Mouse (Mus musculus): ENCODE measurements around the gene Gm45213. TPM values are rescaled to one million over a fixed set of nuclear protein-coding genes. Genes with fewer than 3 reads are reported as not detected.

Gm45213 gene
- polyA plus RNA-seq, 1 experiment from 2014 or later = not detected

GRCm38 (mm10) chr7:66106581-66107056 is 63.2 kb downstream of the Gm45213 start:
- DNase-seq (ENCODE audit: low spot score) = peak; percentile 60
- no peak overlapping the region for H3K4me3 ChIP-seq (ENCODE audit: low read depth, low read length)
- no peak for ATAC-seq (ENCODE audit: low read depth)
- no peak overlapping the region for H3K27ac ChIP-seq (replicated peaks; ENCODE audit: low read depth, low read length)
- H3K4me2 ChIP-seq (ENCODE audit: low read depth, low read length) = no peak overlapping the region
- no peak overlapping the region for H3K9ac ChIP-seq (ENCODE audit: low read depth, low read length)
- no peaks in the 10 kb centered on the region for H3K27me3 ChIP-seq (replicated peaks; ENCODE audit: control insufficient read depth, insufficient read depth, low read length)
- WGBS = 51% methylated on average over 7 of the region's 7 CpGs
- no peaks in the 10 kb centered on the region for H3K9me3 ChIP-seq (ENCODE audit: control insufficient read depth, low read length)
- H3K4me1 ChIP-seq (ENCODE audit: control insufficient read depth, insufficient read depth, low read length) = peaks cover 10% of the 10 kb centered on the region
- H3K36me3 ChIP-seq (ENCODE audit: control insufficient read depth, insufficient read depth, low read length) = no peaks in the 10 kb centered on the region

GRCm38 (mm10) chr7:66107206-66107605 is 63.8 kb downstream of the Gm45213 start:
- H3K4me2 ChIP-seq (ENCODE audit: low read depth, low read length) = no peak overlapping the region
- no peak overlapping the region for H3K27ac ChIP-seq (replicated peaks; ENCODE audit: low read depth, low read length)
- no peak for DNase-seq (ENCODE audit: low spot score)
- H3K9ac ChIP-seq (ENCODE audit: low read depth, low read length) = no peak overlapping the region
- no peaks in the 10 kb centered on the region for H3K9me3 ChIP-seq (ENCODE audit: control insufficient read depth, low read length)
- no peaks in the 10 kb centered on the region for H3K36me3 ChIP-seq (ENCODE audit: control insufficient read depth, insufficient read depth, low read length)
- no peaks in the 10 kb centered on the region for H3K27me3 ChIP-seq (replicated peaks; ENCODE audit: control insufficient read depth, insufficient read depth, low read length)
- no peak for ATAC-seq (ENCODE audit: low read depth)
- H3K4me3 ChIP-seq (ENCODE audit: low read depth, low read length) = no peak overlapping the region
- H3K4me1 ChIP-seq (ENCODE audit: control insufficient read depth, insufficient read depth, low read length) = peaks cover 12% of the 10 kb centered on the region
- 60% methylated on average over 11 of the region's 11 CpGs for WGBS

- WGBS = 10% methylated on average over 7 of the region's 7 CpGs
- Histone ChIP-seq H3K27ac (replicated peaks; ENCODE audit: low read depth, low read length) (no peak overlapping the region), H3K4me2 (ENCODE audit: low read depth, low read length) (no peak overlapping the region), H3K4me3 (ENCODE audit: low read depth, low read length) (no peak overlapping the region), H3K4me1 (ENCODE audit: control insufficient read depth, insufficient read depth, low read length) (peaks cover 16% of the 10 kb centered on the region), H3K9ac (ENCODE audit: low read depth, low read length) (no peak overlapping the region), H3K36me3 (ENCODE audit: control insufficient read depth, insufficient read depth, low read length) (no peaks in the 10 kb centered on the region), H3K27me3 (replicated peaks; ENCODE audit: control insufficient read depth, insufficient read depth, low read length) (no peaks in the 10 kb centered on the region), H3K9me3 (ENCODE audit: control insufficient read depth, low read length) (no peaks in the 10 kb centered on the region)
- ATAC-seq (ENCODE audit: low read depth) (no peak), DNase-seq (ENCODE audit: low spot score) (peak; percentile 59)
Observed at GRCm38 (mm10) chr7:66107930-66108329, 64.5 kb downstream of the Gm45213 start.

- Histone ChIP-seq H3K27ac (replicated peaks; ENCODE audit: low read depth, low read length) (peak within 1 kb of the TSS; percentile 94), H3K4me1 (ENCODE audit: control insufficient read depth, insufficient read depth, low read length) (peaks cover 19% of the 10 kb centered on the region), H3K9me3 (ENCODE audit: control insufficient read depth, low read length) (no peaks in the 10 kb centered on the region), H3K4me3 (ENCODE audit: low read depth, low read length) (peak within 1 kb of the TSS; percentile 73), H3K36me3 (ENCODE audit: control insufficient read depth, insufficient read depth, low read length) (no peaks in the 10 kb centered on the region), H3K9ac (ENCODE audit: low read depth, low read length) (peak within 1 kb of the TSS; percentile 92), H3K27me3 (replicated peaks; ENCODE audit: control insufficient read depth, insufficient read depth, low read length) (no peaks in the 10 kb centered on the region), H3K4me2 (ENCODE audit: low read depth, low read length) (peak within 1 kb of the TSS; percentile 91)
- WGBS = under 1% methylated on average over 53 of the region's 123 CpGs
- ATAC-seq (ENCODE audit: low read depth) (peak; percentile 86), DNase-seq (ENCODE audit: low spot score) (peak; percentile 96)
Observed at GRCm38 (mm10) chr7:66108961-66109854, 65.8 kb downstream of the Gm45213 start, which contains the start of gene Chsy1. TSS of gene Chsy1 (plus strand) at chr7:66109515.

GRCm38 (mm10) chr7:66109855-66110635 is 66.6 kb downstream of the Gm45213 start:
- Histone ChIP-seq H3K36me3 (ENCODE audit: control insufficient read depth, insufficient read depth, low read length) (no peaks in the 10 kb centered on the region), H3K9me3 (ENCODE audit: control insufficient read depth, low read length) (no peaks in the 10 kb centered on the region), H3K4me1 (ENCODE audit: control insufficient read depth, insufficient read depth, low read length) (peaks cover 23% of the 10 kb centered on the region), H3K27ac (replicated peaks; ENCODE audit: low read depth, low read length) (peak overlapping the region; percentile 94), H3K27me3 (replicated peaks; ENCODE audit: control insufficient read depth, insufficient read depth, low read length) (no peaks in the 10 kb centered on the region), H3K9ac (ENCODE audit: low read depth, low read length) (peak overlapping the region; percentile 92), H3K4me3 (ENCODE audit: low read depth, low read length) (peak overlapping the region; percentile 73), H3K4me2 (ENCODE audit: low read depth, low read length) (peak overlapping the region; percentile 91)
- ATAC-seq (ENCODE audit: low read depth) = peak; percentile 28
- WGBS = 1% methylated on average over 27 of the region's 77 CpGs
- DNase-seq (ENCODE audit: low spot score) = no peak

- WGBS = 1% methylated on average over 10 of the region's 10 CpGs
- peak; percentile 54 for DNase-seq (ENCODE audit: low spot score)
- peak; percentile 16; the same call in 1 of the 2 replicates for ATAC-seq (ENCODE audit: low read depth)
- H3K27me3 ChIP-seq (replicated peaks; ENCODE audit: control insufficient read depth, insufficient read depth, low read length) = no peaks in the 10 kb centered on the region
- H3K4me1 ChIP-seq (ENCODE audit: control insufficient read depth, insufficient read depth, low read length) = peaks cover 23% of the 10 kb centered on the region
- peak overlapping the region; percentile 94 for H3K27ac ChIP-seq (replicated peaks; ENCODE audit: low read depth, low read length)
- H3K4me3 ChIP-seq (ENCODE audit: low read depth, low read length) = peak overlapping the region; percentile 73
- H3K36me3 ChIP-seq (ENCODE audit: control insufficient read depth, insufficient read depth, low read length) = no peaks in the 10 kb centered on the region
- peak overlapping the region; percentile 92 for H3K9ac ChIP-seq (ENCODE audit: low read depth, low read length)
- no peaks in the 10 kb centered on the region for H3K9me3 ChIP-seq (ENCODE audit: control insufficient read depth, low read length)
- H3K4me2 ChIP-seq (ENCODE audit: low read depth, low read length) = peak overlapping the region; percentile 91
Observed at GRCm38 (mm10) chr7:66110636-66111112, 67.3 kb downstream of the Gm45213 start.

- ATAC-seq (ENCODE audit: low read depth) = no peak
- Histone ChIP-seq H3K4me1 (ENCODE audit: control insufficient read depth, insufficient read depth, low read length) (peaks cover 23% of the 10 kb centered on the region), H3K9ac (ENCODE audit: low read depth, low read length) (peak overlapping the region; percentile 92), H3K36me3 (ENCODE audit: control insufficient read depth, insufficient read depth, low read length) (no peaks in the 10 kb centered on the region), H3K27ac (replicated peaks; ENCODE audit: low read depth, low read length) (peak overlapping the region; percentile 94), H3K27me3 (replicated peaks; ENCODE audit: control insufficient read depth, insufficient read depth, low read length) (no peaks in the 10 kb centered on the region), H3K9me3 (ENCODE audit: control insufficient read depth, low read length) (no peaks in the 10 kb centered on the region), H3K4me2 (ENCODE audit: low read depth, low read length) (peak overlapping the region; percentile 91), H3K4me3 (ENCODE audit: low read depth, low read length) (peak overlapping the region; percentile 73)
- 57% methylated on average over 10 of the region's 10 CpGs for WGBS
- no peak for DNase-seq (ENCODE audit: low spot score)
Observed at GRCm38 (mm10) chr7:66111211-66111610, 67.8 kb downstream of the Gm45213 start.

Data from embryonic facial prominence, embryonic 14.5 days (tissue).